Mouse (Mus musculus) mature B cell (primary cell): ENCODE data around the gene Crlf3.

Source experiments
- in situ Hi-C: fragments of 300-500 bp; cut with MboI; formaldehyde crosslinking; loops from 2 replicates; pipeline ENCODE4 v1.14.3; 2019

Crlf3 gene

DNA sequence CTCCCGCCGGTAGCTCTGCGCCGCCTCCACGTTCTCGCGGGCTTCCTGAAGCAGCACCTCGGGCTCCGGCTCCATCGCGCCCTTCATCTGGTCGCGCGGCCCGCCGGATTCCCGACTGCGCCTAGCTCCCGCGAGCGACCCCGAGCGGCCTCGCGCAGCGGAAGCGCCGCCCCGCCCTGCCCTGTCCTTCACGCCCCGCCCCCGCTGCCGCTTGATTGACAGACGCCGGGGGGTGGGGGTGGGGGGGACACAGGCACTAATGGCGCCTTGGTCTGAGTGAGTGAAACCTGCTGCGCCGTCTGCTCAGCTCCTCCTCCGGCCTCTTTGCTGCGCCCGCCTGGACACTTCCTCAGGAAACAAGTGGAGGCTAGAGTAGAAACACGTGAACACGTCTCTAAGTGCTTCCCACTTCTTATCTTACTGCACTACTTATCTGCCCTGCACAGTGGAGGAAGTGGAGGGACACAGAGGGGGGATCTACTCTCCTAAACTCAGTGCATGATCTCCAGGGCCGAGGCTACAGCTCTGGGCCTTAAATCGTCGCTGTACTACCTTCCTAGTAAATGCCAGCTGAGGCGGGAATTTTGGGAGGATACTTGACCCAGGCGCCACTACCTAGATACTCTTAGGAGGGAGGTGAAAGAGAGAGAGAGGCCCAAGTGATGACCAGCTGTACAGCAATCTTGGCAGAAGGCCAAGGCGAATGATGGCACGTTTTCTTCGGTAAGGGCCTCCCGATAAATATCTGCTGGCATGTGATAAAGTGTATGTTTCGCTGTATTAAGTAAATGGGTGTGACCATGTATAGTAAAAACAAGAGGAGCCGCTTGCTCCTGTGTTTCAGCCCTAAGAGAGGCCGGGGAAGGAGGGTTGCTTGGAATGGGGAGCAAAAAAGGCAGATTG, at the start of gene Crlf3:
TSS of gene Crlf3 (minus strand) at position 166 of the 903 bp plus-strand sequence.
- in situ Hi-C loops = no loop called here

DNA sequence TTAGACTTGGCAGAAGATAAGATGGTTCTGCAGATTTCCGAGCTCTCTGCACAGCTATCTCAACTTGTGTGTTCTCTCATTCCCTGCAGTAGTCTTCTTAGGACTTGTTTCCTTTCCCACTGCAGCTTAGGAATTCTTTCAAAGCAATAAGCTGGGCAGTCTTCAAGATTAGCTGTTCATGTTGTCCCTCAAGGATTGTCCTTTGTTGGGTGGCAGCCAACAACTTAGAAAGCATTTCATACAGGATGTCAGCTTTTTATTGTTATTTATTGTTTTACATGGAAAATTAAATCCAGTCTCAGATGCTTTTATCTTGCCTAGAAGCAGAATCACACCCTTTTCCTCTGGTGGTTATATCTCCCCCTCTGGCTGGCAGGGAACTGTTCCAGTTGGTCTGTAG, 35.6 kb upstream of the Crlf3 start:
- in situ Hi-C loops = no loop called here

DNA sequence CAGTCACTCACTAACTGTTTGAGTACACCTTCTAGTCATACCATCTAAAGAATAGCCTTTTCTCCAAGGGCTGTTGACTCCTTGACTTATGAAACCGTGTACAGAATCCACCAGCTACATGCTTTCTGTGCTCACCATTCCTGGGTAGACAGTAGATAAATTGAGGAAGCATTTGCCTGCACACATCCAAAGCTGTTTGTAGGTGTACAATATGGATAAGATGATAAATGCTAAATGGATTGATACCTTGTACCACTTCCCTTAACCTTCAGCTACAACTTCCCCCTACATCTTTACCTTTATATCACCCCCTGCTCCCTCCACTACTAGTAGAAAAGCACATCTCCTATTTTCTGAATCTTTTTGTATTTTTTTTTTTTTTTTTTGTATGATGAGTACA, 23.6 kb upstream of the Crlf3 start:
- in situ Hi-C loops = no loop called here

DNA sequence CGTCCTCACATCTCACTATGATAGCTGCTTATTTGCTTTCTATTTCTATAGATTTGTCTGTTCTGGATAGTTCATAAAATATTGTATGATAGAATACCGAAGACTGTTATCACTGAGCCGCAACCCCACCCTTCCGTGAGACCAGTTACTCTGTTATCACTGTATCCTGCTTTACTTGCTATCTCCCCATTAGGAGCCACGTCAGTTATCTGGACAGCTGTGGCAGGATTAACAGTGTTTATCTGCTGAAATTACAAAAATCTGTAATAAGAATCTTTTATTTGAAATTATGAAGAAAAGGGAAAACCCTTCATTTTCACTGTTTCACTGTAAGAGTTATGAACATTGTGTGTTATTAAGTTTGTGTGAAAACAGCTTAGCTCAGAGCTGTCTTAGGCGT, 20.5 kb upstream of the Crlf3 start:
- in situ Hi-C loops = no loop called here

DNA sequence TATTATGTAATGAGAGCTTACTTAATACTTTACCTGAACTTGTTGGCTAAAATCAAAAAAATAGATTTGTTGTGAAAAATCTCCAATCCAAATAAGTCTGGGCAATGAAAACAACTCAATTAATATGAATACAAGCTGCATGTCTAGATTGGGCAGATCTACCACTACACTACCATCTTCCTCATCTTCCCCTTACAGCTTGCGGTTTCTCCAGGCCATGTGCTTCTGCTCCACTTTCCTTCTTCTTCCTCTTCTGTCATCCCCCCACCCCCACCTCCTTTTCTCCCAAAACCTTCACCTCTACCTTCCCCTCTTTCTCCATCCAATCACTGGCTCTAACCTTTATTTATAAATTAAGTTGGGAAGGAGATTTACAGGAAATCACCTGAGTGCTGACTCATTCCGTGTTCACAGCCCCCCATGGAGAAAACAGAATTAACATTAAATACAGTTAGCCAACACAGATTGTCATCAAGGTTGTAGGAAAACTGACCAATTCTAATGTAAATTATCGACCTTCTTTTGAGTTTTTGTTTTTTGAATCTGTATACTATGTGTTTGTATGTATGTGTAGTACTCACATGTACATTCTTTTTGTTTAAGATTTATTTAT, 17.8 kb upstream of the Crlf3 start:
- in situ Hi-C loops = no loop called here

DNA sequence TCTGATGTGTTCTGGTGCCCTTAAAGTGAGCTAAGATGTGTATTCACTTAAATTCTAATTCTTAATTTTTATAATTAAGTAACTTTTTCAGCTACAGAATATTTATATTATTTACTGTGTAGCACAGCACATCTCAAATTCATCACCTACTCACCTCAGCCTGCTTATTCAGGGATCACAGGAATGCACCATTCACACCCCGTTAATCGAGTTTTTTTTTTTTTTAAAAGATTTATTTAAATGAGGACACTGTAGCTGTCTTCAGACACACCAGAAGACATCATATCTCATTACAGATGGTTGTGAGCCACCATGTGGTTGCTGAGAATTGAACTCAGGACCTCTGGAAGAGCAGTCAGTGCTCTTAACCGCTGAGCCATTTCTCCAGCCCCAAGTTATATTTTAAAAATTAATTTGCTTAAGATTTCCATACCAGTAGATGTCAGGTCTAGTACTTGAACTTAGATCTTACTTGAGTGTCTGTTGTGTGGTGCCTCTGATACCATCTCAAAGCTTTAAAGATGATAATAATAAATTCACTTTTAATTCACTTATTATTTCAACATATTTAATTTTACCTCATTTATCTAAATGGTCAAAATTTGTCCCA, 9.9 kb upstream of the Crlf3 start:
- in situ Hi-C loops = no loop called here

DNA sequence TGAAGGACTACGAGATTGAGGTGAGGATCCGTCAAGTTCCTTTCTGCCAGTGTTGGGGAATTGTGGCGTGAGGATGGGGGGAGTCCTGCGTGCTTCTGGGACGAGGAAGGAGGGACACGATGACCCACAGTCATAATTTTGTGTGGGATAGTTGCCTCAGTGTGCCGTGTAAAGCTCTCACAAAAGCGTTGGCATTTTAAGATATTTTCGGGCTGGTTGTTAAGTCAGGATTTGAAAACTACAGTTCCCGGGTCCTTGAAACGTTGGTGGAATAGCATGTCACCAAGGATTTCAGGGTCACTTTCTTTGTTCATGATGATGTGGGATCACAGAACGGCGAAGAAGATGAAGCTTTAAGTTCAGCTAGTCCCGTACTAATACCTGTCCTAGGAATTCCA, 9.0 kb upstream of the Crlf3 start:
- in situ Hi-C loops = no loop called here

GRCm38 (mm10) chr11:80088917-80089816, 8.4 kb upstream of the Crlf3 start, which contains the start of gene Atad5:
TSS of gene Atad5 (plus strand) at chr11:80089400.
- in situ Hi-C loops = no loop called here

DNA sequence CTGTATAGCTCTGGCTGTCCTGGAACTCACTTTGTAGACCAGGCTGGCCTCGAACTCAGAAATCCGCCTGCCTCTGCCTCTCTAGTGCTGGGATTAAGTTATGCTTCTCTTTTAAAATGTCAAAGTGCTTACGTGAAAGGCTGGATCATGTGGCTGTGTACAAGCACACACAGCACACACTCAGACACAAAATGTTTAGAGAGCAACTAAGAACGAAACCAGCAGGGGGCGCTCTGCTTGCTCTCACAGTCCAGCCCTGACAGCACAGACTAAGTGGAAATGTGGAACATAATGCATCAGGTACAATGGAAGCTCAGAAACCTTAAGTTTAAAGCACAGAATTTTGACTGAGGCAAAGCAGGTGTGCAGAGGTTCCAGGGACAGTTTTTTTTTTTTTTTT, 6.1 kb upstream of the Crlf3 start:
- in situ Hi-C loops = no loop called here

- in situ Hi-C loops = no loop called here
Measured at GRCm38 (mm10) chr11:80085356-80086055, 4.7 kb upstream of the Crlf3 start.

GRCm38 (mm10) chr11:80081786-80082319, 1.1 kb upstream of the Crlf3 start:
- in situ Hi-C loops = no loop called here

DNA sequence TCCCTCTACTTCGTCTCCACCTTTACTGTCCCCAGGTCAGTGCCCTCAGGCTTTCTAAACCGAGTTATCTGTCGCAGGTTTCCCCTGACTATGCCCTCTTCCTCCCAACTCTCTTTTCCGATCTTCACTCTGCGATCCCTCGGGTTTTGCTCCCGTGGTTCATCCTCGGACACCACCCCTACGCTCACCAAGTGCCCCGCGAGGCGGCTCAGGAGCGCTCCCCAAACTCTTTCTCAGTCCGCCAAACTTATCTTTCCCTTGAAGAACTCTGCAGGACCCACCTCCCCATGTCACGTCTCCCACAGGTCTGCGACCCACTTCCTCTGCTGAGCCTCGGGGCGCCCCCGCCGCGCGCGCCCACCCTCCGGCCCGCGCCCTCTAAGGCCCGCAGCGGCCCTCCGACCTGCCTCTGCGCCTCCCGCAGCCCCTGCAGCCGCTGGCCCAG, 388 bp downstream of the Crlf3 start:
- in situ Hi-C loops = no loop called here

DNA sequence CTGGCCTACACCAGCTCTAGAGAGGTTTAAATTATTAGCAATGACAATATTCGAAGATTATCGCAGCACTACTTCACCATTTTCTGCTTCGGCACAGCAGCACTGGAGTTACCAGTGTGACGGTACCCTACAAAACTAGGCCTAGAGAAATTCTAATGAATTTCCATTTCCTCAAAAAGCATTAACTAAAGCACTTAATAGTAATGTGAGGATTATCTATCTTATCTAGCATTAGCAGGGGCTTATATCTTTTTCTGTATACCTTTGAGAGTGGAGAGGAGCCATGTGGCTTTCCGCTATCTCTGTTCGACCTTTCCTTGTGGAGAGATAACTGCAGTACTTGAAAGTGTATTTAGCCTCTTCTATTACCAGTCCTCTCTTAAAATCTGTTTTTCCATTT, 1.0 kb downstream of the Crlf3 start:
- in situ Hi-C loops = no loop called here

DNA sequence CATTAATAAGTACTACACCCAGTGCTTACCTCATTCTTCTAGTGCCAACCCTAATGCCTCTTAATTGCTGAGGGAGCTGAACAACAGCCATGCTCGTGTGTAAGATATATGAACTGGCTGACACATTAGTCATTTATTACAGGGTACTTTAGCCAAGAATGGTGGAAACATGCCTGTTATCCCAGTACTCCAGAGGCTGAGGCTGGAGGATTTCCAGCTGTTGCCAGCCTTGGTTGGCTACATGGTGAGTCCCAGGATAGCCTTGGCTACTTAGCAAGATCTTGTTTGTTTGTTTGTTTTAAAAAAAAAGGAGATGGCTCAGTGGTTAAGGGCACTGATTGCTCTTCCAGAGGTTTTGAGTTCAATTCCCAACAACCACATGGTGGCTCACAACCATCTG, 2.0 kb downstream of the Crlf3 start:
- in situ Hi-C loops = no loop called here

- in situ Hi-C loops = no loop called here
Measured at GRCm38 (mm10) chr11:80077784-80078545, 2.8 kb downstream of the Crlf3 start.

- in situ Hi-C loops = no loop called here
Measured at GRCm38 (mm10) chr11:80075608-80076277, 5.0 kb downstream of the Crlf3 start.

DNA sequence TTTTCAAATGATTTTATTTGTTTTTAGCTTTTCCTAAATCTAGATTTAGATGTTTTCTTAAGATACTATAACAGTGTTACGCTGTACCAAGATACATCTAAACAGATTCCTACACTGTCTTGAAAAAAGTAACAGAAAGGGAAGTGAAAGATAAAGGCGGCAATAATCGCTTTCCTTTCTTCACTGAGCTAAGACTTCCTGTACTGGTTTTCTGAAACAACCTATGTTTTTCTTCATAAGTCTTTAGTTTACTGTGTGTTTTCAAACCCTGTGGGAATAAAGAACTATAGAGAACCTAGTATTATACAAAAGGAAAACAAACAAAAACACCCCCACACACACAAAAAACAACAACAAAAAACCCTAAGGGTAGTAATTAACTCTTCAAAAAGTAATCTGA, 8.4 kb downstream of the Crlf3 start:
- in situ Hi-C loops = no loop called here

DNA sequence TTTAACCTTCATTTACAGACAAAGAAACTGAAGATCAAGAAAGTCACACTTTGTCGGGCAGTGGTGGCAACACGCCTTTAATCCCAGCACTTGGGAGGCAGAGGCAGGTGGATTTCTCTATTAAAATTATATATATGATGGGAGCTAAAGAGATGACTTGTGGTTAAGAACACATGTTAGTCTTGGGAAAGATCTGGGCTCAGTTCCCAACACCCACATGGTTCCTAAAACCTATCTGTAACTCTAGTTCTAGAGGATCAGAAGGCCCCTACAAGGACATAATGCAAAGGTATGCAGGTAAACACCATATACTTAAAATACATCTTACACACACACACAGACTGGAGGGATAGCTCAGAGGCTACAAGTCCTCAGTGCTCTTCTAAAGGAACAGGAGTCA, 9.8 kb downstream of the Crlf3 start:
- in situ Hi-C loops = no loop called here

GRCm38 (mm10) chr11:80069815-80070214, 11.0 kb downstream of the Crlf3 start:
- in situ Hi-C loops = no loop called here

GRCm38 (mm10) chr11:80067558-80067957, 13.2 kb downstream of the Crlf3 start:
- in situ Hi-C loops = no loop called here
